Mouse (Mus musculus) intestine, postnatal 0 days (tissue): Measurements from ENCODE around the gene Krtap17-1. TPM values are rescaled to one million over a fixed set of nuclear protein-coding genes. Genes with fewer than 3 reads are reported as not detected.

Experiments
- ATAC-seq: fragments of 200-750 bp; cut with Nextera tagmentation; 2 replicates; pipeline ENCODE4 v1.8.0; 2017; ENCODE audit warnings: mild to moderate bottlenecking, moderate TSS enrichment, moderate library complexity
- H3K27ac ChIP-seq: fragments of 300-500 bp; sonication (generic); 2 replicates; pipeline ENCODE4 v1.5.1; 2014; ENCODE audit warnings: mild to moderate bottlenecking, low read depth, low read length, moderate library complexity
- H3K27me3 ChIP-seq: fragments of 300-500 bp; sonication (generic); replicated peaks from 2 replicates; pipeline ENCODE4 v1.6.1; 2014; ENCODE audit warnings: low read length, mixed read lengths; ENCODE audit not compliant: control insufficient read depth, insufficient read depth
- H3K36me3 ChIP-seq: fragments of 300-500 bp; sonication (generic); 2 replicates; pipeline ENCODE4 v1.6.1; 2014; ENCODE audit warnings: mild to moderate bottlenecking, moderate library complexity; ENCODE audit not compliant: control insufficient read depth, insufficient read depth
- H3K4me1 ChIP-seq: fragments of 300-500 bp; sonication (generic); replicated peaks from 2 replicates; pipeline ENCODE4 v1.6.1; 2014; ENCODE audit warnings: antibody characterized with exemption, low read length, mixed read lengths; ENCODE audit not compliant: control insufficient read depth, insufficient read depth
- H3K4me2 ChIP-seq: fragments of 300-500 bp; sonication (generic); replicated peaks from 2 replicates; pipeline ENCODE4 v1.6.1; 2014; ENCODE audit warnings: low read depth, mild to moderate bottlenecking, moderate library complexity
- H3K4me3 ChIP-seq: fragments of 300-500 bp; sonication (generic); 2 replicates; pipeline ENCODE4 v1.5.1; 2014; ENCODE audit warnings: low read depth, low read length
- H3K9ac ChIP-seq: fragments of 300-500 bp; sonication (generic); 2 replicates; pipeline ENCODE4 v1.6.1; 2014; ENCODE audit warnings: mild to moderate bottlenecking, low read depth, low read length
- H3K9me3 ChIP-seq: fragments of 300-500 bp; sonication (generic); 2 replicates; pipeline ENCODE4 v1.6.1; 2016; ENCODE audit warnings: mixed run types; ENCODE audit not compliant: control insufficient read depth
- CTCF ChIP-seq: sonication (generic); IDR thresholded peaks from 2 replicates; pipeline ENCODE4 v1.5.1; 2016; ENCODE audit warnings: low read depth, mild to moderate bottlenecking, control low read depth, antibody characterized with exemption, moderate library complexity
- WGBS: fragments of 180-500 bp; shearing (Covaris S2); extraction: QIAGEN DNeasy Blood & Tissue Kit; methylation state at CpG from one replicate; pipeline ENCODE4 v1.1.7; 2014; 5-methylcytosine and 5-hydroxymethylcytosine counted together
- polyA plus RNA-seq: library from polyadenylated mRNA; unstranded; fragments of >200 nt; fragmentation: Nextera tagmentation; extraction: Ambion mirVana; gene quantifications from 2 replicates; pipeline ENCODE4 v1.2.1, GENCODE M21; 2015

The Krtap17-1 gene
- polyA plus RNA-seq, 1 experiment from 2014 or later, result 0.16 TPM

GRCm38 (mm10) chr11:99983442-99983841 lies 10.4 kb downstream of the Krtap17-1 start:
- Histone ChIP-seq H3K9me3 (no peaks in the 10 kb centered on the region), H3K9ac (no peak overlapping the region), H3K4me1 (no peaks in the 10 kb centered on the region), H3K27me3 (no peaks in the 10 kb centered on the region), H3K36me3 (no peaks in the 10 kb centered on the region), H3K4me2 (no peak overlapping the region), H3K4me3 (no peak overlapping the region), H3K27ac (no peak overlapping the region)
- WGBS, result 83% methylated on average over 1 of the region's 1 CpGs
- TF ChIP-seq CTCF, result no peak
- ATAC-seq, result no peak

GRCm38 (mm10) chr11:99982731-99983130 lies 11.1 kb downstream of the Krtap17-1 start:
- Histone ChIP-seq H3K4me1 (no peaks in the 10 kb centered on the region), H3K27me3 (no peaks in the 10 kb centered on the region), H3K4me2 (no peak overlapping the region), H3K9me3 (no peaks in the 10 kb centered on the region), H3K27ac (no peak overlapping the region), H3K36me3 (no peaks in the 10 kb centered on the region), H3K9ac (no peak overlapping the region), H3K4me3 (no peak overlapping the region)
- WGBS, result 85% methylated on average over 9 of the region's 9 CpGs
- no peak for TF ChIP-seq CTCF
- ATAC-seq, result no peak

GRCm38 (mm10) chr11:99978953-99979352 lies 14.8 kb downstream of the Krtap17-1 start, which contains the start of gene Krtap29-1:
Krtap29-1 (minus strand) TSS chr11:99979053.
- WGBS, result 65% methylated on average over 5 of the region's 5 CpGs
- no peak for ATAC-seq
- Histone ChIP-seq H3K4me1 (no peaks in the 10 kb centered on the region), H3K27ac (no peak within 1 kb of the TSS), H3K27me3 (no peaks in the 10 kb centered on the region), H3K4me2 (no peak within 1 kb of the TSS), H3K4me3 (no peak within 1 kb of the TSS), H3K9me3 (no peaks in the 10 kb centered on the region), H3K36me3 (no peaks in the 10 kb centered on the region), H3K9ac (no peak within 1 kb of the TSS)
- TF ChIP-seq CTCF, result no peak

- no peaks in the 10 kb centered on the region for H3K36me3 ChIP-seq
- ATAC-seq, result no peak
- H3K27ac ChIP-seq, result no peak overlapping the region
- no peaks in the 10 kb centered on the region for H3K4me1 ChIP-seq
- no peaks in the 10 kb centered on the region for H3K9me3 ChIP-seq
- no peak overlapping the region for H3K4me3 ChIP-seq
- H3K9ac ChIP-seq, result no peak overlapping the region
- 12% methylated on average over 2 of the region's 2 CpGs for WGBS
- no peaks in the 10 kb centered on the region for H3K27me3 ChIP-seq
- TF ChIP-seq CTCF, result no peak
- no peak overlapping the region for H3K4me2 ChIP-seq
These were observed 27.8 kb downstream of the Krtap17-1 start for GRCm38 (mm10) chr11:99965961-99966360.

- Histone ChIP-seq H3K27me3 (no peaks in the 10 kb centered on the region), H3K36me3 (no peaks in the 10 kb centered on the region), H3K4me1 (no peaks in the 10 kb centered on the region), H3K9ac (no peak overlapping the region), H3K27ac (no peak overlapping the region), H3K4me2 (no peak overlapping the region), H3K4me3 (no peak overlapping the region), H3K9me3 (no peaks in the 10 kb centered on the region)
- TF ChIP-seq CTCF, result peak; percentile 44; the same call in 1 of the 2 replicates
- no peak for ATAC-seq
- 55% methylated on average over 6 of the region's 6 CpGs for WGBS
These were observed 29.6 kb downstream of the Krtap17-1 start for GRCm38 (mm10) chr11:99964213-99964612.

GRCm38 (mm10) chr11:99948175-99948574 lies 45.6 kb downstream of the Krtap17-1 start, which contains the start of gene Krtap9-5:
Krtap9-5 (plus strand) TSS chr11:99948475.
- no peaks in the 10 kb centered on the region for H3K36me3 ChIP-seq
- WGBS, result 85% methylated on average over 2 of the region's 2 CpGs
- H3K4me1 ChIP-seq, result no peaks in the 10 kb centered on the region
- H3K9me3 ChIP-seq, result no peaks in the 10 kb centered on the region
- H3K4me2 ChIP-seq, result no peak within 1 kb of the TSS
- no peak within 1 kb of the TSS for H3K27ac ChIP-seq
- no peak within 1 kb of the TSS for H3K4me3 ChIP-seq
- no peaks in the 10 kb centered on the region for H3K27me3 ChIP-seq
- TF ChIP-seq CTCF, result no peak
- no peak within 1 kb of the TSS for H3K9ac ChIP-seq
- no peak for ATAC-seq

Other genes starting within 250 kb of the Krtap17-1 start
- not detected in 2 replicates for gene Gm11595, start 221.1 kb downstream of the Krtap17-1 start, polyA plus RNA-seq
- not detected in 2 replicates for gene Krtap4-8, start 213.3 kb downstream of the Krtap17-1 start, polyA plus RNA-seq
- gene Krtap4-9, start 208.8 kb downstream of the Krtap17-1 start, polyA plus RNA-seq, result not detected in 2 replicates
- not detected in 2 replicates for gene Gm11596, start 200.5 kb downstream of the Krtap17-1 start, polyA plus RNA-seq
- not detected in 2 replicates for gene Gm11569, start 195.1 kb downstream of the Krtap17-1 start, polyA plus RNA-seq
- not detected in 2 replicates for gene Gm11554, start 189.5 kb downstream of the Krtap17-1 start, polyA plus RNA-seq
- not detected in 2 replicates for gene Krtap4-13, start 184.1 kb downstream of the Krtap17-1 start, polyA plus RNA-seq
- not detected in 2 replicates for gene Gm11564, start 178.3 kb downstream of the Krtap17-1 start, polyA plus RNA-seq
- not detected in 2 replicates for gene 2300003K06Rik, start 155.9 kb downstream of the Krtap17-1 start, polyA plus RNA-seq
- 0.16 TPM in 1 of 2 replicates, not detected in the other for gene Krtap4-16, start 142.4 kb downstream of the Krtap17-1 start, polyA plus RNA-seq
- gene Gm11568, start 136.1 kb downstream of the Krtap17-1 start, polyA plus RNA-seq, result not detected in 2 replicates
- gene Gm11559, start 129.5 kb downstream of the Krtap17-1 start, polyA plus RNA-seq, result not detected in 2 replicates
- gene Krtap9-1, start 120.6 kb downstream of the Krtap17-1 start, polyA plus RNA-seq, result not detected in 2 replicates
- not detected in 2 replicates for gene Gm11567, start 114.8 kb downstream of the Krtap17-1 start, polyA plus RNA-seq
- gene Krtap31-1, start 86.1 kb downstream of the Krtap17-1 start, polyA plus RNA-seq, result not detected in 2 replicates
- not detected in 2 replicates for gene Gm11565, start 79.2 kb downstream of the Krtap17-1 start, polyA plus RNA-seq
- gene Krtap31-2, start 57.7 kb downstream of the Krtap17-1 start, polyA plus RNA-seq, result not detected in 2 replicates
- not detected in 2 replicates for gene Krtap9-5, start 45.5 kb downstream of the Krtap17-1 start, polyA plus RNA-seq
- gene Krtap29-1, start 14.9 kb downstream of the Krtap17-1 start, polyA plus RNA-seq, result not detected in 2 replicates
- gene Krtap16-1, start 7.4 kb downstream of the Krtap17-1 start, polyA plus RNA-seq, result not detected in 2 replicates
- not detected in 2 replicates for gene Krt33a, start 22.2 kb upstream of the Krtap17-1 start, polyA plus RNA-seq
- gene Krt33b, start 35.9 kb upstream of the Krtap17-1 start, polyA plus RNA-seq, result not detected in 2 replicates
- gene Krt34, start 47.6 kb upstream of the Krtap17-1 start, polyA plus RNA-seq, result not detected in 2 replicates
- gene Krt31, start 56.6 kb upstream of the Krtap17-1 start, polyA plus RNA-seq, result 0.07 TPM in 1 of 2 replicates, not detected in the other
- gene Krt32, start 94.2 kb upstream of the Krtap17-1 start, polyA plus RNA-seq, result not detected in 2 replicates
- gene Krt35, start 102.2 kb upstream of the Krtap17-1 start, polyA plus RNA-seq, result 0.26 and 0.44 TPM in 2 replicates
- 0.09 and 0.16 TPM in 2 replicates for gene Krt36, start 111.6 kb upstream of the Krtap17-1 start, polyA plus RNA-seq
- not detected in 2 replicates for gene Krt13, start 127.6 kb upstream of the Krtap17-1 start, polyA plus RNA-seq
- gene Krt15, start 141.9 kb upstream of the Krtap17-1 start, polyA plus RNA-seq, result 1.2 and 1.5 TPM in 2 replicates
- gene Krt19, start 154.7 kb upstream of the Krtap17-1 start, polyA plus RNA-seq, result 491 and 533 TPM in 2 replicates
- not detected in 2 replicates for gene Krt9, start 199.3 kb upstream of the Krtap17-1 start, polyA plus RNA-seq
- gene Krt14, start 213.6 kb upstream of the Krtap17-1 start, polyA plus RNA-seq, result 8.9 and 10.0 TPM in 2 replicates